Mouse (Mus musculus) CD8-positive naive resting alpha-beta T cell, adult 2 months (primary cell): ENCODE results near the gene Trem3.

Experiments
- DNase-seq, 2 experiments: peaks; one replicate each; pipeline ENCODE4 v3.0.0; 2022; ENCODE audit warnings: low read depth in 2 of 2, low spot score in 2 of 2

Trem3 gene

GRCm38 (mm10) chr17:48247221-48247928, at the start of gene Trem3:
Gene Trem3 (plus strand): TSS chr17:48247777.
- DNase-seq: no peak

GRCm38 (mm10) chr17:48203086-48203485, 44.5 kb upstream of the Trem3 start:
- no peak for DNase-seq

- DNase-seq: no peak
Measured at GRCm38 (mm10) chr17:48212596-48212995, 35.0 kb upstream of the Trem3 start.

- no peak for DNase-seq
Measured at GRCm38 (mm10) chr17:48213511-48213910, 34.1 kb upstream of the Trem3 start.

GRCm38 (mm10) chr17:48215429-48215828, 32.1 kb upstream of the Trem3 start:
- no peak for DNase-seq

GRCm38 (mm10) chr17:48230680-48231079, 16.9 kb upstream of the Trem3 start:
- no peak for DNase-seq

GRCm38 (mm10) chr17:48232518-48232917, 15.1 kb upstream of the Trem3 start, which contains the start of gene Trem1:
Gene Trem1 (plus strand): TSS chr17:48232768.
- no peak for DNase-seq

- no peak for DNase-seq
Measured at GRCm38 (mm10) chr17:48233789-48234188, 13.8 kb upstream of the Trem3 start.

GRCm38 (mm10) chr17:48234550-48234949, 13.0 kb upstream of the Trem3 start:
- DNase-seq: no peak

GRCm38 (mm10) chr17:48235773-48236370, 11.7 kb upstream of the Trem3 start:
- DNase-seq: no peak

- DNase-seq: no peak
Measured at GRCm38 (mm10) chr17:48237621-48238020, 10.0 kb upstream of the Trem3 start.

GRCm38 (mm10) chr17:48249039-48249438, 1.5 kb downstream of the Trem3 start:
- DNase-seq: no peak

GRCm38 (mm10) chr17:48249501-48249900, 1.9 kb downstream of the Trem3 start:
- no peak for DNase-seq

GRCm38 (mm10) chr17:48250631-48251030, 3.1 kb downstream of the Trem3 start:
- no peak for DNase-seq

- no peak for DNase-seq
Measured at GRCm38 (mm10) chr17:48256575-48256974, 9.0 kb downstream of the Trem3 start.

GRCm38 (mm10) chr17:48261868-48262267, 14.3 kb downstream of the Trem3 start:
- no peak for DNase-seq

GRCm38 (mm10) chr17:48263741-48264362, 16.3 kb downstream of the Trem3 start, which contains the start of gene Treml4:
Gene Treml4 (plus strand): TSS chr17:48264295.
- no peak for DNase-seq

- no peak for DNase-seq
Measured at GRCm38 (mm10) chr17:48264662-48265061, 17.1 kb downstream of the Trem3 start.

GRCm38 (mm10) chr17:48266138-48266537, 18.6 kb downstream of the Trem3 start:
- no peak for DNase-seq

GRCm38 (mm10) chr17:48266610-48267304, 19.2 kb downstream of the Trem3 start:
- DNase-seq: no peak

GRCm38 (mm10) chr17:48267591-48267990, 20.0 kb downstream of the Trem3 start:
- DNase-seq: no peak

- no peak for DNase-seq
Measured at GRCm38 (mm10) chr17:48268276-48268675, 20.7 kb downstream of the Trem3 start.
